Mouse (Mus musculus) monocyte, adult 2 months (primary cell): ENCODE results near the gene Pcnx3.
"Not testable (repeated sequence)": the region's sequence is repeated elsewhere in the genome, so short reads cannot be mapped to it uniquely, and the experiment has no call there.

Experiments
- DNase-seq, 2 experiments: peaks; one replicate each; pipeline ENCODE4 v3.0.0; 2022; ENCODE audit warnings: low spot score in 2 of 2, low read depth in 1 of 2

Pcnx3 gene

DNA sequence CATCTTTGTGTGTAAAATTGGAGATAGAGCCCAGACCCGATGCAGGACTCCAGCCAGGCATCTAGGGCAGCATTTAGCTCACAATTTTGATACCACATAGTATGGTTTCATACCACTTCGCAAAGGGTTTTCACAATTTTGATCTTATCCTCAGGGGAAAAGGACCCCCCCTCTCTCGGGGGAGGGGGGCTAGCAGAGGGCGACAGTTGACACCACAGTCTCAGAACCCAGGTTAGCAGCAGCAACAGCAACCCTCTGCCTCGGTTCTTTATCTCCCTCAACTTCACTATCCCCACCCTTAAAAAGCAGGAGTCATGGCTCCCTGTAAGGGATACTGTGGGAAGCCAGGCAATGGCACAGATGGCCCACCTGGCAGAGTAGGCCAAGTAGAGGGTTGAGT lies 24.5 kb upstream of the Pcnx3 start:
- DNase-seq: no peak

DNA sequence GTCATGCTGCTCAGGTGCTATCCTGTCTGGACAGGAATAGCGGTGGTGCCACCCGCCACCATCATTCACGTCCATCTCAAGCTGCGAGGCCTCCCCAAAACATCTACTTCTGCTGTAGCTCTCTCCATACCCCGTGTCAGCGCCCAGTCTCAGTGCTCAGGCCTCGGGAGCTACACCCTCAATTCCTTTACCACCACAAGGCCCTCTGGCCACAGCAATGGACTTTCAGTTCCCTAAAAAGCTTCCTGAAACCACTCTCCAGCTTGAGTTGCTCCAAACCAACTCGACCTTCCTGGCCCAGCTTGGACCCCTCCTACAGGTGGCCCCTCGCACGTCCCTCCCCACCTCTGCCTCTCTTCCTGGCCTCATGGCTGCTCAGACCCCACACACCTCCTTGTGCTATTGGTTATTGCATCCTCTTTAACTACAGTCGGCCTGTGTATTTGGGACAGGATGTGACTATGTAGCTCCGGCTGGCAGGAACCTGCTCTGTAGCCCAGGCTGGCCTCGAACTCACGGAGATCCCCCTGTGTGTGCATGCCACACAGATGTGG lies 23.3 kb upstream of the Pcnx3 start:
- peak; percentile 70 to 77 for DNase-seq

DNA sequence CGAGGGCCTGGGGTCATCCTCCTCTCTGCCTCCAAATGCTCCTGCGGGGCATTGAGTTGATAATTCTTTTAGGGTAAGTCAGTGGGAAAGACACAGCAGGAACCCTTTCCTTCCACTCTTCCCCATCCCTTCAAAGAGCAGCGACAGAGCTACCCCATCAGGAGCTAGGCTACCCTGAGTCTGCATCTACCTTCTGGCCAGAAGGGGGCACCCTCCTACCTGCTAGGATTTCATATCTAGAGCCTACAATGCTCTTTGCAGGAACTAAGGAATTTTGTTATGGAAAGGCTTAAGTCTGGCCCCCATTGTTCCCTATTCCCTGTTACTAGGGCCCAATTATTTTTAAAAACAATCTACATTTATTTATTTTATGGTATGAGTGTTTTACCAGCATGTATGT lies 22.5 kb upstream of the Pcnx3 start:
- no peak for DNase-seq

DNA sequence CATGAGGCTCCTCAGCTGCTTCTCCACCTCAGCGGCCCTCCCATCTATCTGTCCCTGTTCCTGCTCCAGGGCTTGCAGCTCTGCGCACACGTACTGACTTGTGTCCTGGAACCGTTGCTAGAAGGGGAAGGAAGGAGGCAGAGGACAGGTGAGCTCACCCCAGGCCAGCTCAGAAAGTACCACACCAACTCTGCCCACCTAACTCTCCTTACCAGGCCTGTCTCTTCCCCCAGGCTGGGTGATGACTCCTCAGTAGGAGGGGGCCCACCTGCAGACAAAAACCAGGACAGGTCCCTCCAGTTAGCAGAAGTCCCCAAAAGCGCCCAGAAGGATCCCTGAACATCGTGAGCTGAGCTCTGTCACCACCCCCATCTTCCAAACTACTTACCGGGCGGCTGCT lies 21.9 kb upstream of the Pcnx3 start:
- no peak for DNase-seq

DNA sequence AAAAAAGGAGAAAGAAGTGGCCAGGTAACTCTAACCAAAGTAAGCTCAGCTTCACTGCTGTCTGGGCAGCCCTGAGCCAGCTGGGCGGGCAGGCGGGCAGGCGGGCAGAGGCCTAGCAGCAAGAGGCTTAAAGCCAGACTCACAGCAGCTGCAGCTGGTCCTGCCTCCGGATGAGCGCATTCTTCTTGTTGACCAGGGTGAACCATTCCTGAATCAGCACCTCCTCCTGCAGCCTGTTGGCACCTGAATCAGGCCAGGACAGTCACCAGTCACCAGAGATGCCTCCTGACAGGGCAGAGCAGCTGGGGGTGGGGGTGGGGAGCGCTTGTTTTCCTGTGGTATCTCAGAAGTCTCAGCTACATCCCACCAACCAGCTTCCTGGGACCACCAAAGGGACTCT lies 21.4 kb upstream of the Pcnx3 start:
- no peak for DNase-seq

DNA sequence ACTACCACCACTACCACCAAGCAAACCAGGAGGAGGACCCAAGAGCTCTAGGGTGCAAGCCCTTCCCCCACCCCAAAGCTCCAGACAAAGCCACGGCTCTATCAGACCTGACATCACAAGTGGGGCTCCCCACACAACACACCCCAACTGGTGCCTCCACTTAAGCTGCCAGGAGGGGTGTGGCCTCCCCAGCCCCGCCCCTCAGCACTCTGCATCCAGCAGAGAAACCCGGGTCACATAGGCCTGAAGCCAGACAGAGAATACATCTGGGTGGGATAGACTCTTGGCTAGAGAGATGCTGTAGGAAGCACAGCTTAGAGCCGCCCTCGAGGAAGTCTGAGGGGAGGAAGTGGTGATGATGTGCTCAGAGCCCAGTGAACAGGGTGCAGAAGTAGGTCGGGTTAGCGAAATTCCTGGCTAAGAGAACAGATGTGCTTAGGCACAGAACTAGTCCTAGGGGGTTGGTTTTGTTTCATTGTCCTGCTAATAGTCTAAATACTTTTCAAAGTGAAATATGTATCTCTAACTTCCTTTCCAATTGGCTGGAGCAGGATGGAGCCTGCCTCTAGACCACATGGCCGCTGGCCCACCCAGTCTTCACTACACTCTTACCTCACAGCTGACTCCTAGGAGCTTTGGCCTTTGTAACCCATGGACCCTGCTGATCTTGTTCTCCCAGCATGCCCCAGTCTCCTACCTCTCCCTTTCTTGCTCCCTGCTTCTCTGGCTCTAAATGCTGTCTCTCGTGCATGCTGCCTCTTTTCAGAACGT lies 16.3 kb upstream of the Pcnx3 start:
- DNase-seq: no peak

DNA sequence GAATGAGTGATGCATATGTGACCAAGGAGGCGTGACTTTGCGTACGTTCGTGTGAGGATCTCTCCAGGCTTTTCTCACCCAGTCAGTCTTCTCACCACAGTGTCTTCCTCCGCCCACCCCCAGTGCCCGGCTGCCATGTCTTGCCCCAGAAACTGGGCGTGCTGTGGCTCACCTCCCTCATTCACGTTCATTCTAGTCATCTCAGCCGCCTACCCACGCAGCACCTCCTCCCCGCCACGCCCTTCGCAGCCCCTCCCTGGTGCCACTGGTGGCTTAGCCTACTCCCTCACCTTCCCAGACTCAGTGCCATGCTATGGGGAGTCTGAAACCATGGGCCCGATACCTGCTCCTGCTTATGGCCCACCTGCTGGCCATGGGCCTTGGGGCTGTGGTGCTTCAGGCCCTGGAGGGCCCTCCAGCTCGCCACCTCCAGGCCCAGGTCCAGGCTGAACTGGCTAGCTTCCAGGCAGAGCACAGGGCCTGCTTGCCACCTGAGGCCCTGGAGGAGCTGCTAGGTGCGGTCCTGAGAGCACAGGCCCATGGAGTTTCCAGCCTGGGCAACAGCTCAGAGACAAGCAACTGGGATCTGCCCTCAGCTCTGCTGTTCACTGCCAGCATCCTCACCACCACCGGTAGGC lies 15.6 kb upstream of the Pcnx3 start, which contains the start of gene Kcnk7:
Gene Kcnk7 (plus strand): TSS at position 205 of the 638 bp plus-strand sequence.
- no peak for DNase-seq

DNA sequence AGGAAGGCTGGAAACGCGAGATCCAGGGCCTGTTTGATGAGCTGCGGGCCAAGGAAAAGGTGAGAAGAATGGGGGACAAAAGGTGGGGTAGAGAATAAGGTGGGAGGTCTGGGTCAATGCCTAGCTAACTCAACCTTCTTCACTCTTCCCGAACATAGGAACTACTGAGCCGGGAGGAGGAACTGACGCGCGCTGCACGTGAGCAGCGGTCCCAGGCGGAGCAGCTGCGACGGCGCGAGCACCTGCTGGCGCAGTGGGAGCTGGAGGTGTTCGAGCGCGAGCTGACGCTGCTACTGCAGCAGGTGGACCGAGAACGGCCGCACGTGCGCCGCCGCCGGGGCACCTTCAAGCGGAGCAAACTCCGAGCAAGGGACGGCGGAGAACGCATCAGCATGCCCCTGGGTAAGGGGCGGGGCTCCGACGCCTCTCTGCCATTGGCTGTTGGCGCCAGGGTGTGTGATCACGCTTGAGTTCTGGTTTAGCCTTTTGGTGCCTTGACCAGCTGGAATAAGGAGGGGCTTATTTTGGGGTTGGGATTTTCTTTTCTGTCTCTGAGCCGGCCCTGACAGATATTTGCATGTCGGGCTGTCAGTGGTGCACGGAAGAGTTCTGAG lies 7.2 kb upstream of the Pcnx3 start:
- no peak for DNase-seq

DNA sequence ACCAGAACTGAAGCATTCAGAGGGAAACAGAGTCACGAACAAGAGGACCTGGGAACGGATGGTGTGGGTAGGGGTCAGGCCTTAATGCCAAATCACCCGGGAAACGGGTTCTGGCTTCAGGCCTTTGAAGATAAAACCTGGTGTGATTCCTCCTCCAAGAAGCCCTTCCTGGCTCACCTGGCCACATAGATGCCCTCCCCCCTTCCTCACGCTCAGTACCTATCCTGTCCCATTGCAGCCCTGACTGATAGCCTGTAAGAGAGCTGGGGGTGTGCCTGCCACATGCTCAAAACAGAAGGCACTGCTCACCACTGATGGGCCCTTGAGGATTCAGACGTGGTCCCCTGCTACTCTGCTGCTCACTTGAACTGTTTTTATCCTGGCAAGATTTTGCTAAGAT lies 5.1 kb upstream of the Pcnx3 start:
- no peak for DNase-seq

DNA sequence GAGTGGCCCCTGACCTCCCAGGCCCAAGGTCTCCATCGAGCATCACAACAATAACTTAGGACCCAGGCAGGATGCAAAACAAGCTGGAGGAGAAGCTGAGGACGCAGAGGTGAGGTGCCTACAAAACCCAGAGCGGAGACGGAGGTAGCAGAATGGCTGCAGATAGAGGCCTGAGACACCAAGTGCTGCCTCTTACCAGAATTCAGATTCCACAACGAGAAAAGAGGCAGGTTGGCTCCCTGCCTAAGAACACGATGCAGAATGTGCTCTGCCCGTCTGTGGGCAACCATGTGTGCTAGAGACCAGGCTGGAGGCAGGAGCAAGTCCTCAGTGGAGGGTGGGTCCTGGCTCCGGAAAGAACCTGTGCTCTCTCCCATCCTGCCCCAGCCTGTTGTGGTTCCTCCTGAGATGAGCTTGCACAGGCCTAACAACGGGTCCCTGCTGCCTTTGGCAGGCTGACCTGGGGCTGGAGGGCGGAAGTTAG lies 4.2 kb upstream of the Pcnx3 start:
- DNase-seq: no peak

DNA sequence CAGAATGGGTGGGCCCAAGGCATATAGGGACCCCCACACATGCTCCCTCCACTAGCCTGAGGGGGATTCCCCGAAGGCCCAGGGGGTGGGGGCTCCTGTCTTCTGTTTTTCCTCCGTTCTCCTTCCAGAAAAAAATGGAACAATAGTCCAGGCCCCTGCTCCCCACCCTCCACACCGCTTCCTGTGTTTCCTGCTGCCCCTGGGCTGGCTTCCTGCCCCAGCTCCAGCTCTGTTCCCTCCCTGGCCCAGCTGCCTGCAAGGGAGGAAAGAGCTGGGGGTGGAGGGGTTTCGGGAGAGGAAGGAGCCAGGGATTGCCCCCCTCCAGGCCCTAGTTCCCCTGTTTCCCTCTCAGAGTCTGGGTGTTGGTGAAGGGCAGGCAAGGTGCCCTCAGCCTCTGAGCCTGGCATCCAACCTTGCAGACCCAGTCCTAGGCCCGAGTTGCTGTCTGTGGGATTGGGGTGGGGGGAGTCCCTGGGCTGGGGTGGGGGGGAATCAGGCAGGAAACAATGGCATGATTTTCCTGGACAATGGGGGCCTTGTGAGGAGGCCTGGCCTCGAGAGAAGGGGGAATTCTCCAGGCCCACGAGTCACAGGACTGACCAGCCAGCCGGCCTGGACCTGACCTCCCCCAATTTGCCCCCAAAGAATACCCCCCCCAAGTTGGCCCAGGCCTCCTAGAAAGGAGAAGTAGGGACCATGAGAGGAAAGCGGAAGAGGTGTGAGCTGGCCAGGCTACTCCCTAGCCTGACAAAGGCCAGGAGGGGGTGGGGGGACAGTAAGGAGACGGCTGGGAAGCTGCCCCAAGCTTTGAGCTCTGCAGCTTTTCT lies 3.6 kb upstream of the Pcnx3 start:
- peak in 1 of 2 experiments; percentile 37 for DNase-seq

DNA sequence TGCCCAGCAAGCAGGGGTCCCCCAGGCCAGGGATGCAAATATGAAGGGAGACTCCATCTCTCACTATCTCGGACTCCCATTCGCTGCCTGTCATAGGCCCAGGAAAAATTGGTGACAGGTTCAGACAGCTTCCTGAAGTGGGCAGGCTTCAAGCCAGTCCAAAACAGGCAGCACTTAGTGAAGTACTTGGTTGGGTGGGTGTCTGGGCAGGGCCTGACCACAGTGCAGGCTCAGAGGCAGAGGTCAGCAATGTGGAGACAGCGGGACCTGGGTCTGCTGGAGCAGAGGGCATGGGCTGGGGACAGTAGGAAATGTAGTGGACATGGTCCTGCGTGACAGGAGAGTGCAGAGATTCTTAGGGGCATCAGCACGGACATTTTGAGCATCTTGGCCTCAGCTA lies 2.9 kb upstream of the Pcnx3 start:
- DNase-seq: no peak

DNA sequence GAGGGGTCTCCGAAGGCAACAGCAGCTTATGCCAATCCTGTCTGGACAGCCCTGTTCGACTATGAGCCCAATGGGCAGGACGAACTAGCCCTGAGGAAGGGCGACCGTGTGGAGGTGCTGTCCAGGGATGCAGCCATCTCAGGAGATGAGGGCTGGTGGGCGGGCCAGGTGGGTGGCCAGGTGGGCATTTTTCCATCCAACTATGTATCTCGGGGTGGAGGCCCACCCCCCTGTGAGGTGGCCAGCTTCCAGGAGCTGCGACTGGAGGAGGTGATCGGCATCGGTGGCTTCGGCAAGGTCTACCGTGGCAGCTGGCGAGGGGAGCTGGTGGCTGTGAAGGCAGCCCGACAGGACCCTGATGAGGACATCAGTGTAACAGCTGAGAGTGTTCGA lies 1.6 kb upstream of the Pcnx3 start:
- no peak for DNase-seq

DNA sequence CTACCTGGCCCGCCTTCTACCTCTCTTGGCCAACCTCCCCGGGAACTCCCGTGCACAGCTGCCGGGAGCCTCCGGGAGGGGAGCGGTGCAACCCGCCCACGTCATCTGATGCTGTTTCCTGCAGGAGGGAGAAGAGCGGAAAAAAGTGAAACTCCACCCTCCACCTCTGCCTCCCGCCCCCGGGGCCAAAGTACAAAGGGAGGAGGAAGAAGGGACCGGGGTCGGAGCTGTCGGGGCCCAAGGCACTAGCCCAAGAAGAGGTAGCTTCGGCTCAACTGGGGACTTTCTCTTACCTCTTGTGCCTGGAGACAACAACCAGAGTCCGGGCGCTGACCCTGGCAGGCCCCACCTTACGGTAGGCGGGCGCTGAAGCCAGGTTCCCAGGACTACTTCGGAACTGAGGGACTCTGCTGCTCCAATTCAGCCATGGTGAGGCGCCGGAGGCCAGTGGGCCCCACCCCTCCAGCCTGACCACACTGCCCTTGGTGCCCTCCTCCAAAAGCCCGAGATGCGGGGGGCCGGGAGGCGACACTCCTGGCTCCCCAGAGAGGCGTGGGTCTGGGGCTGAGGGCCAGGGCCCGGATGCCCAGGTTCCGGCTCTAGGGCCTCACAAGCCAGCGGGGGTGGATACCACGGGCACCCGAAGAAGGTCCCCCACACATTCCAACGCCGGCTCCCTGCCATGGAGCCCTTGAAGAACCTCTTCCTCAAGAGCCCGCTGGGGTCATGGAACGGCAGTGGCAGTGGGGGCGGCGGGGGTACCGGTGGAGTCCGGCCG lies 1.0 kb upstream of the Pcnx3 start:
- peak; percentile 71 to 81 for DNase-seq

DNA sequence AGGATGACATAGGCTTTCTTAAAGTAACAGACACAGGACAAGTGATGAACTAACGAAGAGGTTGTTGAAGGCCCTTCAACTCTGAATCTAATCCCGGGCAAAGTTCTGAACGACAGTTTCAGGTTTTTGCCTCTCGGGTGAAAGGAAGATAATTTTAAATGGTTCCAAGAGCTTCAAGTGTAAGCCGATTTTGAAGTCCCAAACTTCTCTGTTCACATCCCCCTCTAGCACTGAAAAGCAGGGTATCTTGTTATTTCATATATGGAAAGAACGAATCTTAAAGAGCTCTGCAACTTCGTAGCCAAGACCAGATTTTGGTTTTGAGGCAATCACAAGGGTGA lies 350 bp upstream of the Pcnx3 start:
- DNase-seq: no peak

DNA sequence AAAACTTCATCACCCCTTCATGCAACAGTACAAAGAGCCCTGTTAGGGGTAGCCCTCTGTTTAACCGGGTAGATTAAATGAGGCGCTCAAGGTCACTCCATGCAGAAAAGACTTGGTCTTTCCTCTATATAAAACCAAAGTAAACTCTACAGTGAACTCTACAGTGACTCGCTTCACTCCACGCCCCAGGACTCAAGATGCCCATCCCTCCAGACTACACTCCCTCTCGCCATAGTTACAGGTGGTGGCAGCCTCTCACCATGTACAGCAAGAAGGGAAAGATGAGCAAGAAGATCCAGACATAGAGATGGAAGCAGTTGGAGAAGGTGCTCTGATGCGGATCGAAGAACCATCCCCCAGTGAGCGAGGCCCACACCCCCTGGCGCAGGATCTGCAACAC lies 970 bp downstream of the Pcnx3 start:
- no peak for DNase-seq

DNA sequence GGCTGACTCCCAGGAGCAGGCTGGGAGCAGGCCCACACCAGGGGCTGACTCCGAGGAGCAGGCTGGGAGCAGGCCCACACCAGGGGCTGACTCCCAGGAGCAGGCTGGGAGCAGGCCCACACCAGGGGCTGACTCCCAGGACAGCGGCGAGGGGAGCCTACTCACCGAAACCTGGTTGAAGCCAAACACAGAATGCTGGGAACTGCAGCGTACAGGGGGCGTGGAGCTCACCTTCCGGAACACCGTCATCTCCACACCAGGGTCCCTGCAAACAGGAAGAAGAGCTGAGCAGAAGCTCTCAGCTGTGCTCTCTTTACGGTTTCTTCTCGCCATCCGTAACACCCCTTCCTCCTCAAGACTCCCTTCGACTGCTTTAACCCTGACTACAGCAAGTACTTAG lies 1.8 kb downstream of the Pcnx3 start:
- DNase-seq: not testable (repeated sequence)

DNA sequence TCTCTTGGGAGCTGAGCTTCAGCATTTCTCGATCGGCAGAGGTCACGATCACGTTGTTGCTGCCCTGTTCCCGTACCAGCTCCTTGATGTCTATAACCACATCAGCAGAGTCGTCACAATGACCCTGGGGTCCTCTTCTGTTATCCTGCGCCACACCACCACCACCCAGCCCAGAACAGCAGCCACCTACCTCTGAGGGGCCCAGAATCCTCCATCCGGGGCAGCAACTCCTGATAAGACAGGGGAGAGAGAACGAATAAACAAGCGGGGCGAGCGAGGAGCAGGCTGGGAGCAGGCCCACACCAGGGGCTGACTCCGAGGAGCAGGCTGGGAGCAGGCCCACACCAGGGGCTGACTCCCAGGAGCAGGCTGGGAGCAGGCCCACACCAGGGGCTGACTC lies 2.3 kb downstream of the Pcnx3 start:
- DNase-seq: no peak

DNA sequence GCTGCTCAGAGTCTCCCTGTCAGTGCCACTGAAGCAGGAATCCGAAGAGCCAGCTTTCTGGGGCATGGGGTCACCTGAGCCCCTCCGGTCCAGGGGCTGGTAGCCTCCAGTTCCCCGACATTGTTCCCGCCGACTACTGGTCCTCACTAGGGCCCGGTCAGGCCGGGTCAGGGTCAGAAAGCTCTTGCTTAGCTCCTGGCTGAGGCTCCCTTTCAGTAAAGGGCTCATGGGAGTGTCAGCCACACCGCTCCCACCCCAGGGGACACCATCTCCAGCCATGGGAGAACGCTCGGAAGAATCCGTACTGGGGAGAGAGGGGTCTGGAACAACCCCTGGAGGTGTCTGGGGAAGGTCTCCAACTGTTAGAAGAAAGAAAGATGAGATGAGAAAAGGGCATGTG lies 2.8 kb downstream of the Pcnx3 start:
- DNase-seq: no peak

DNA sequence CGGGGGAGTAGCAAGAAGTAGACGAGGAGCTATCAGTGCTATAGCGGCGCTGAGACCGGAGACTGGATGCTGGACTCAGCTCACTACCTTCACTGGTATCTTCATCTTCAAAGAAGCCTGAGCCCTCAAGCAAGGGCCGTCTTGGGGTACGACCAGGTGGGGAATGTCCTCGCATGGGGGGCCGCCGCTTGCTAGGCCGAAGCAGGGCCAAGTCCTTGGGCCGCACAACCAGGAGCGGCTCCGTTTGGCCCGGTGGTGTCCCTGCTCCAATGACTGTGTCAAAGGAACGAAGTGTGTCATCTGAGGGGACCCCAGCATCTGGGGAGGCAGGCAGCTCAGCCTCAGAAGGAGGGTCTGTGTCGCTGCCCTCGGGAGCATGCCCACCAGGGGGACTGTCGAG lies 3.3 kb downstream of the Pcnx3 start:
- no peak for DNase-seq

DNA sequence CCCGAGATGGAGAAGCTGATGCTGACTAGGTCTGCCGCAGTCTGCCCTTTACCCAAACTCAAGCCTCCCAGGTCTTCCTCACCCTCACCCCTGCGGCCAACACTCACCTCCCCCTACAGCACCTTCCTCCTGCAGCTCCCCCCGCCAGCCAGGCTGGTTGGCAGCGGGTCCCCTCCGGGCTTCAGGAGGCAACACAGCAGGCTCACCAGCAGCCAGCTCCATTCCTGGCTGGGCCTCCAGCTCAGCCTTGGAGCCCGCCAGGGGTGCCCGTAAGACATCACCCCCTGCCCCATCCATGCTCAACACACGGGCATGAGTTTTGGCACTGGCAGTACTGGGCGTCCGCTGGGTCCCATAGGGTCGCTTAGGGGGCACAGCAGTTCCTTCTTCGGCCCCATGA lies 3.7 kb downstream of the Pcnx3 start:
- no peak for DNase-seq
